Mouse (Mus musculus) embryo, embryonic 11.5 days (tissue): ENCODE measurements at regions not wholly inside any gene's neighbourhood (a gene's known extent, or its start where the extent isn't known, plus 50 kb on each side); places are given as distances from the start of the nearest gene placed in this dataset.
"Not testable (repeated sequence)": the region's sequence is repeated elsewhere in the genome, so short reads cannot be mapped to it uniquely, and the experiment has no call there.

Experiments
- DNase-seq: peaks from one replicate; pipeline ENCODE4 v3.0.0-alpha.2; 2012; ENCODE audit warnings: low read depth, low spot score

DNA sequence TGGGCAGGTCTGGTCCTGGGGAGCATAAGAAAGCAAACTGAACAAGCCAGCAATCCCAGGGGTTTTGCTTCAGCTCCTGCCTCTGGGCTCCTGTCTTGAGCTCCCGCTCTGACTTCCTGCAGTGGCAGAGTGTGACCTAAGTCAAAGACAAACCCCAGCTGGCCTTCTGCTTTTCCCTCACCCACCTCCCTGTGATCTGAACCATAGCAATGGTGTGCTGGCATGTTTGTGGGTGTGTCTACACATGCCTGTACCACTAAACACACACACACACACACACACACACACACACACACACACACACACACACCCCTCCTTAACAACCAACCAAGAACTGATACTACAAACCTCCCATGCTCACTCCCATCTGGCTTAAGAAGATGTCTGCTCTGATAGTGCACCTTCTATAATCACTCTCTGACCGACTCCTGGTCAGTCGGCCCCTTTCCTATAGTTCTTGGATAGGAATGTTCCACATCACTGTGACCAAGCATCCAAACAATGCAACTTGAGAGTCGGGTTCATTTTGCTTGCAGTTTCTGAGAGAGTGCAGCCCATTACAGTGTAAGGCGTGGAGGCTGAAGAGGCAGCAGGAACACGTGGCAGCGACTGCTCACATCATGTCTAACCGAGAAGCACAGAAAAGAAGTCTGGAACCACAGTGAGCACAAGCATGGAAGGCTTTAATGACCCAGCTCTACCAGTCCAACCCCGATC lies 134.4 kb downstream of the Tcp10c start:
- no peak for DNase-seq

DNA sequence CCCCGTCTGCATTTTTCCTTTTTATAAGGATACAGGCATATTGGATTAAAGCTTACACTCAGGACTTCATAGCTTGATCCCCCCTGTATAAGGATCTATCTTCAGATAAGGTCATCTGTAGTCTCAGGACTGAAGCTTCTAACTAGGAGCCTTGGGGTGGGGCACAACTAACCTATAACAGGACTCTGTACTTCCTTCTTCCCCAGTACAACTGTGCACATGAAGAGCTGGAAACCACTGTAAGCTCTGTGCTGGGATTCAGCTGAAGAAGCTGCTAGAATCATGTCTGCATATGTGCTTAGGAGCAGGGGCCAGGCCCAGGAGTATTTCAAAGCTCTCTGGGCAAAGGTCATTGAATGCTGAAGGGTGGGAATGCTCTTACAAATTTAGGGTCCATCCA lies 137.9 kb downstream of the Tcp10c start:
- DNase-seq, result not testable (repeated sequence)

DNA sequence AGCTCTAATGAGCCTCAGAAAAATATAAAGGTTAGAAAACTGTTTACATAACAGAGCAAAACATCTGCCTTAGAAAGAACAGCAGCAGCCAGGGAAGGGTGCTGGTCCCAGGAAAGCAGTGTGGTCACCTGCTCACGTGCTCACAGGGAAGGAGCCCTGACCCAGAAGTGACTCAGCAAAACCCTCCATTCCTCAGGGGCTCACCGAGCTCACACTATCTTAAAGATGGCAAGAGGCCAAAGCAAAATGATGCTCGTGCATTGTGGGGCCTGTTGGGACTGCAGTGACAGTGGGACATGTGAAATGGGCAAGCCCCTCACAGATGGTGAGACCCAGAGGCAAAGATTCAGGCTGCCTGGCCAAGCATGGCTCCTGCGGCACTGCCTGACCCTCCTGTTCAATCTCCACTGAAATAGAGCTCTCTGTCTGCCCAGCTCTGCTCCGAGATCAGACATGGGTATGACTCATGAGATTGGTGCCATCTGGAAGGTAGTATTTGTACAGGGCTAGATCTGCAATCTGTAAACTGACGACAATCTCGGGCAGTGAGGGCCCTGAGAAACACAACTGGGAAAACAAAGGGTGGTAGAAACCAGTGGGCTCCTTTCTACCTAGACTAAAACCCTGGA lies 138.4 kb downstream of the Tcp10c start:
- DNase-seq, result not testable (repeated sequence)

- DNase-seq, result not testable (repeated sequence)
These were observed 139.5 kb downstream of the Tcp10c start for GRCm38 (mm10) chr17:13493866-13494265.

- not testable (repeated sequence) for DNase-seq
These were observed 140.1 kb downstream of the Tcp10c start for GRCm38 (mm10) chr17:13494475-13494874.

DNA sequence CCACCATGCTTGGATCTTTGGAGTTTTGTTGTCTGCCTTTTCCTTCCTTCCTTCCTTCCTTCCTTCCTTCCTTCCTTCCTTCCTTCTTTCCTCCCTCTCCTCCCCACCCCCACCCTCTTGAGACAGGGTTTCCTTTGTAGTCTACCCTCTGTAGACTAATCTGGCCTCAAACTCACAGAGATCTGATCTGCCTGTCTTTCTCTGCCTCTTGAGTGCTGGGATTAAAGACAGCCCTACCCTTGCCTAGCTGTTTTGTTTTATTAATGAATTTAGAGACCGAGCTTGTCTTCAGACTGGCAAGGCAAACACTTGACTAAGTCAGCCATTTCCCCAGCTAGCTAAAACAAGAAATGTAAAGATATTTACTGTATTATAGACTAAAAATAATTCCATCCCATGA lies 150.0 kb downstream of the Tcp10c start:
- not testable (repeated sequence) for DNase-seq

DNA sequence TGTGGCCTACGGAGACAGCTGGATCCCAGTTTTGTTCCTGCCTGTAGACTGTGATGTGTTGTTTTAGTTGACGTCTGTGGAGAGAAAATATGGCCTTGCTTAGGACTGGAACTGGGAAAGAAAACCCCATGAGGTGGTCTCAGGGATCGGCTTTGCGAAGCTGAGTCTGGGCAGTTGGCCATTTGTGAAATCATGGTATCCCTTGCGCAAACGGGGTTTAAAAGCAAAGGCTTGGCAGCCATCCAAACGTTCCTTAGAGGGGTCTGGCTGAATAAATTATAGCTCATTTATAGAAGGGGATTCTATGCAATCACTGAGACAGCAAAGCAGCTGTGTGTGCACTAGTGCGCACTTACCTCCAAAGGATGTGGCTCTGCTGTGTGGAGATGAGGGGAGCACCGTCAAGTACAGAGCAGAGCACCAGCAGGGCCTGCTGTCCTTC lies 150.5 kb downstream of the Tcp10c start:
- DNase-seq, result peak; percentile 20

DNA sequence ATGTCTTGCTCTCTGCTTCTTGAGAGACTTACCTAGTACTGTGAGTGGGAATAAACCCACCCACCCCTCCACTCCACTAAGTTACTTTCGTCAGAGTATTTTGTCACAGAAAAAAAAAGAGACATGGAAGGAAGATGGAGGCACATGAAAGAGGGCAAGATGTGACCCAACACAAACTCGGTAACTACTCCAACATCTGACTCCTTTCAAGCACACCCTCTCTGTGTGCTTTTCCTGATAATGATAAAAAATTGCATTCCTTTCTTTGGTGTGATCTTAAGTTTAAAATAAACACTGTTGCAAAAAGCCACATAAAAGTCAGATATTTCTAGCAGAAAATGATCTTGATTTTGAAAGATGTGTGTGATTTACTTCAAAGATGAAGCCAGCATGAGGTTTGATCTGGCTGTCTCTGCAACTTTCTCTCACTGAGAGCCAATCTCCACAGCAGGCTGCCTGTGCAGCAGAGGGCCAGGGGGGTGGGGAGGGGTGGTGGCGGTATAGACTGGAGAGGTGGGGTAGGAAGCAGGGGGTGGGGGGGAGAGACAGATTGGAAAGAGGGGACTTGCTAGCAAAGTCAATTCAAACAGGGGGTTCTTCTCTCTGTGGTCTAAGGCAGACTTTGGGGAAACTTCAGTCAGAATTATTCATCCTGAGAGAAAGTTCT lies 153.2 kb downstream of the Tcp10c start:
- DNase-seq, result not testable (repeated sequence)

GRCm38 (mm10) chr17:13519409-13520201 lies 165.2 kb downstream of the Tcp10c start:
- not testable (repeated sequence) for DNase-seq

DNA sequence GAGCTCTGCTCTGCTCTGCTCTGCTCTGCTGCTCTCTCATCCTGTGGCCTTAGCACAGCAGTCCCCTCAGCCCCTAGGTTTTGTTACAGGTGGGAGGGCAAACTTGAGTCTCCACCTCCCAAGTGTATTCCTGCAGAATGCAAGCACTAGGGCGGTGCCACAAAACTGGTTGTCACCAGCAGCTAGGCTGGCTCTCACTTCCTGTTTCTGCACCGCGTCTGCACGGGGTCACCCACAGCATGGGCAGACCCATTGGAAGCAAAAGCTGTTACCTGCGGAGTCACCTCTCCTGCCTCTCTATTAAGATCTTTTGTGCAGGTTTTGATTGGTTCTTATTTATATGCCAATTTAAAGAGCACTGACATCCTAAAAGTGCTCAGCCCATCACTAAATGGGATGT lies 178.2 kb downstream of the Tcp10c start:
- DNase-seq, result not testable (repeated sequence)

DNA sequence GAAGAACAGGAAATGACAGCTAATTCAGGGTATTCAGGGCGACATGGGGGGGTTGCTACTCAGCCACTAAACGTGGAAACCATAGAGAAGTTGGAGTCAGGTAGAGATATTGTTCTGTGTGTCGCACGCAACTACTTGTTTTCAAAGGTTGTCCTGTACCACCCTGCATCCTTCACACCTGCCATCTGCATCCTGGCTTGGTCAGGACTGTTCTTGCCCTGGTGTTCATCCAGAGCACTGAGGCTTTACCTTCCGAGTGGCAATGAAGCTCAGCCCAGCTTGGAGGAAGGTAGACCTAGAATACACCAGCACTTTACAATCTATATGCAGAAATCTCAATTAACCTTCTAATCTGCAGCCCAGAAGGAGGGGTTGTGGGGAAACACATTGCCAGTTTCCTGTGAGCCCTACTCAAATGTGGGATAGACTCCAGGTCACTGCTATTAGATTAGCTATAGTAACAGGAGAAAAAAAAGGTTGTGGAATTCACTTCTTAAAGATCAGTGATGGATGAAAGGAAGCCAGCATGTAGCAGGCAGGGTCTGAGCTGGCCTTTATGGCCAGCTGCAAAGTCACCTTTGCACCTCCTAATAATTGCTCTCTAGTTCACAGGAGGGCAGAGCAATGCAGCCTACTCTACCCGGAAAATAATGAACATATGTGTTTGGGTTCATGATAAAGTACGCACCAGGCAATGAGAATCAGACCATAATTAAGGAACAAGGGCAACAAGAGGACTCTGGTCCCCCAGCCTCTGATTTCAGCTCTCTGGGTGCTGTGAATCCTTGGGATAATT lies 186.3 kb downstream of the Tcp10c start:
- DNase-seq, result no peak

DNA sequence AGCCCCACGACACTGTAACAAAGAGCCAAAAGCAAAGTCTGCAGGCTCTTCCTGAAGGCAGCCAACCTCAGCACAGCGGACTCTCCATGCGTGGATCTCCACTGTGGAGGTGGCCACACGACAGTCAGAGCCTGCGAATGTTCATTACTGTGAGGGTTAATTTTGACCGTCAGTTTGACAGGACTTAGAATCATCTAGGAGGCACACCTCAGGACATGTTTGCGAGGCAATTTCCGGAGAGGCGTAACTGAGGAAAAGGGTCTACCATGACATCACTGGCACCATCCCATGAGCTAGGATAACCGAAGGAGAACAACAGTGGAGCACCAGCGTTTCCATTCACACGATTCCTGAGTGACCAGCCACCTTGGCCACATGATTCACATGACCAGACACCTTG lies 186.9 kb downstream of the Tcp10c start:
- DNase-seq, result no peak

DNA sequence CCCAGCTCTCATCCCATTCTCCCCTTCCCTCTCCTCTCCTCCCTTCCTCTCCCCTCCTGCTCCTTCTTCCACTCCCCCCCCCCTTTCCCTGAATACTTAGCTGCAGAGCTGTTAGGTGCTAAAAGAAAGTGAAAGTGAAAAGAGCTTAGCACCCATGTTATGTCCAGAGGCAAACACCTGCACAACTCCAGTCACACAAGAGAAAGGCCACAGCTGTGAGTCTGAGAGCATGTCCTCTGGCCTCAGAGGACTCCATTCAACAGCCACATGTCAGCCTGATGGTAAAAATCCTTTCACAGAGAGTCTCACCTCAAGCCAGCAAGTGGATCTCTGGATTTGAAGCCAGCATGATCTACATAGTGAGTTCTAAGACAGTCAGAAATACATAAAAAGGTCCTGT lies 187.9 kb downstream of the Tcp10c start:
- no peak for DNase-seq

GRCm38 (mm10) chr17:13542856-13543255 lies 188.5 kb downstream of the Tcp10c start:
- no peak for DNase-seq

- no peak for DNase-seq
These were observed 189.8 kb downstream of the Tcp10c start for GRCm38 (mm10) chr17:13544036-13544795.

GRCm38 (mm10) chr17:13546249-13546648 lies 191.9 kb downstream of the Tcp10c start:
- no peak for DNase-seq

- DNase-seq, result no peak
These were observed 192.3 kb downstream of the Tcp10c start for GRCm38 (mm10) chr17:13546669-13547085.

DNA sequence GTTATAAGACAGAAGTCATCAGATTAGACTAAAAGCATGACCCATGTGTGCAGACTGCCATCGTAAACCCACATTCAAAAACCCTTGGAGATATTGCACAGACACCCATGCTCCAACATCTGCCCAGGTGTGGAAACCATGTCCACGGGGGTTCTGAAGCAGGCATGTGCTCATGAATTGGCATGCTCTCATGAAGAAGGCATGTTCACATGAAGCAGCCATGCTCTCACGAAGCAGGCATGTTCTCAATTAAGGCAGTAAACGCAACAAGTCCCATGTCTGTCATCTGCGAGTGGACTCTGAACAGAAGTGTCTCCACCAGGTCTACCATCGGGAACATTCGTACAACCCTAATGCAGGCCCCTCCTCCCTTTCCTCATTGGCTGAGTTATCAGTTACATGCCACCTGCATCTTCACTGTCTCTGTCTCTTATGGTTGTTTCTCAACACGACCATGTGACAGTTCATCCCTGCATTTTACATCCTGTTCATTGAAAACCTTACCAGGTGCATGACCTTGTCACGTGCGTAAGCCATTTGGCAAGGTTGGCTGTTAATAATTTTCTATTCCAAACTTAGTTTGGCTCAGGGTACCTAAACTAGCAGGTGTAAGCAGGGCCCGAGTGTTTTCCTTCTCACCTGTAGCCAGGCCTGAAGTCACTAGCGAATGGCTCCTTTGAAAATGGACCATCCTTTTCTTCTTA lies 193.4 kb downstream of the Tcp10c start:
- no peak for DNase-seq
